Mouse (Mus musculus) cortical plate, adult 2 months (tissue): ENCODE measurements around the gene Nradd.

Experiments
- CTCF ChIP-seq: fragments of 200-500 bp; IDR thresholded peaks from 2 replicates; pipeline ENCODE4 v1.5.1; 2011; ENCODE audit warnings: mild to moderate bottlenecking, control low read depth, low read length; ENCODE audit not compliant: insufficient read depth; ENCODE audit errors: extremely low read depth
- POLR2A ChIP-seq: fragments of 200-500 bp; IDR thresholded peaks from 2 replicates; pipeline ENCODE4 v1.6.1; 2011; ENCODE audit warnings: mild to moderate bottlenecking, low read length, control low read depth; ENCODE audit not compliant: insufficient read depth; ENCODE audit errors: extremely low read depth

DNA sequence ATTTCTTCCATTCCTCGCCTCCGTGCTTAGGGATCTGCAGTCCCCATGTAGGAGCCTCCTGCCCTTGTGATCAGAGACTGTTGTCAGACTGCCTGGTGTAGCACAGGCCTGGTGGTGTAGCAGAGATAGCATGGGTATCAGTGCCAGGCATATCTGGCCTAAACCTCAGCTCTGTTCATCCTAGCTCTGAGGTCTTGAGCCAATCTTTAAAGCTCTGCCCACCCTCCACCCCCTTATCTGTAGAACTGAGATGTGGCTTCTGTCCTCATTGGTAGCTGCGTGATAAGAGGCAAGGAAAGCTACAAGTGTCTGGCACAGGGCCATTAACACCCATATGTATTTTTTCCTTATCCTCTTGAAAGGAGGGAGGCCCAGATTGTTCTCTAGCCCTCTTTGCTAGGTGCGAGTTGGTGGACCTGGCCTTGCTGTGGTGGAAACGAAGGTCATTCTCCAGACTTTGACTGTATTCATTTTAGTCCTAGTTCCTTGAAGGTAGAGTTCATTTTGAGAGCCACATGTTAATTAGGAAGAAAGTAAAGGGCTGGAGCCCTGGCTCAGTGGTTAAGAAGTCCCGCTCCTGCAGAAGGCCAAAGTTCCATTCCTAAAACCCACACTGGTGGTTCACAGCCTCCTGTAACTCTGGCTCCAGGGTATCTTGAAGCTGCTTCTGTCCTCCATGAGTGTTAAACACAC lies 44.5 kb upstream of the Nradd start:
- TF ChIP-seq CTCF (no peak), POLR2A (no peak)
